Mouse (Mus musculus): ENCODE data around the gene 1300017J02Rik.
A peak's percentile ranks its signal among the peaks of the same experiment; 100 is the strongest.

The 1300017J02Rik gene

DNA sequence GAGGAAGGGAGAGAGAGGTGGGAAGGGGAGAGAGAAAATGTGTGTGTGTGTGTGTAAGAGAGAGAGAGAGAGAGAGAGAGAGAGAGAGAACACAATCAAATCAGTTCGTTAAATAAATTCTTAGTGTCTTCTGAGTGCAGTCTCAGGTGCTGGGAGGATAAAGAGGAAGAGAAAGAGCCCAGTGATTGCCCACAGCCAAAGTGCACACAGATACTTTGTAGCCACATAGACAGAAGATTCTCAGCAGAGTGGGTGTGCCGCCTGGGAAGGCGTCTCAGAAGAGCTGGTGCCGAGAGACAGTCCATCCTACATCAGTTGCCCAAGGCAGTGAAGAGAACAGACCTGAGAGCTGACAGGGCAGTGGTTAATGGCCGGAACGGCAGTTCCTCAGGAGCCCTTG lies 90.6 kb downstream of the 1300017J02Rik start:
- no peak for DNase-seq (ENCODE audit: low read depth, low spot score)

DNA sequence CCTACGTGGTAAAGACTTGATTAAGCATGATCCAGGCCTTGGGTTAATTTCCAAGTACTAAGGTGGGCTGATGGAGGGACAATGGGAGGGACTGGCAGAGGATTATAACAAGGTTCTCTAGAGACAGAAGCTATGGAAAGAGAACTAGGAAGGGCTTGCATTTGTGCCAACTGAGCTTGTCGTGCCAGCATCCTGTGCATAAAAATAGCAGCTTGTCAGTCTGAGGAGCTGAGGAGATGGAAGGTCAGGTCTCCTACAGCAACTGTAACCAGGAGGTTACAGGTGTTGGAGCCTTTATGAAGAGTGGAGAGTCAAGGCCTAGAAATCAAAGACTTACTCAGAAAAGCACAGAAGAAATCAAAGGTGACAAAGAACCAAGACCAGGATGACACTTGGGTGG lies 91.3 kb downstream of the 1300017J02Rik start:
- DNase-seq (ENCODE audit: low read depth, low spot score): no peak

DNA sequence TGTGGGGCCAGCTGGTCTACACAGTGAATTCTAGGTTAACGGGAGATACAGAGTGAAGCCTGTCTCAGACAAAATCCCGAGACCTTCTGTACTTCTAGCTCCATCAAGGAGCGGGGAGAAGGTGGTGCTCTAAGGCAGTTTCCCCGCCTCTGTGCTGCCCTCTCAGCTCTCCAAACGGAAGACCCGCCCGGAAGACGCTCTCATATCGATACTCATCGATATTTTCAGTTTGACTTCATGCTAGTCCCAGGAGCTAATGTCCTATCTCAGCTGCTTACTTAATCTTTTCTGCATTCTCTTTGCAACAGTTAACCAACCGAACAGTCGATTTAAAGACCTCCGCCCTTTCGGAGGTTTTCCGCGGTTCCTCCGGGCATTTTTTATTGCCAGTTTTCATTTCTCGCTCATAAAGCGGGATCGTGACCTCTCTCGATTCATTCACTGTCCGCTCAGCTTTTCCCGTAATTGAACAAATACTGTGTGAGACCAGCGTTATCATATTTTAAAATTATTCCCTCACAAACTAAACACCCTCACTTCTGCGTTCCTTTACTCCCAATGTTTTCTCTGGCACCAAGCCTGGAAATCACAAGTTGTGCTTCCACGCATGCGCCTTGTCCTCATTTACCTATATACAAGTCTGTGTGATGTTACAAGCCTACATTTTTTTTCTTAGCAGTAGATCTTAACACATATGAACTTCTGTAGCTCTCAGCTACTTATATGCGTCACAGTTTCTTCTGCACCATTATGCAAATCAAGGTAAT lies 92.0 kb downstream of the 1300017J02Rik start:
- no peak for DNase-seq (ENCODE audit: low read depth, low spot score)

DNA sequence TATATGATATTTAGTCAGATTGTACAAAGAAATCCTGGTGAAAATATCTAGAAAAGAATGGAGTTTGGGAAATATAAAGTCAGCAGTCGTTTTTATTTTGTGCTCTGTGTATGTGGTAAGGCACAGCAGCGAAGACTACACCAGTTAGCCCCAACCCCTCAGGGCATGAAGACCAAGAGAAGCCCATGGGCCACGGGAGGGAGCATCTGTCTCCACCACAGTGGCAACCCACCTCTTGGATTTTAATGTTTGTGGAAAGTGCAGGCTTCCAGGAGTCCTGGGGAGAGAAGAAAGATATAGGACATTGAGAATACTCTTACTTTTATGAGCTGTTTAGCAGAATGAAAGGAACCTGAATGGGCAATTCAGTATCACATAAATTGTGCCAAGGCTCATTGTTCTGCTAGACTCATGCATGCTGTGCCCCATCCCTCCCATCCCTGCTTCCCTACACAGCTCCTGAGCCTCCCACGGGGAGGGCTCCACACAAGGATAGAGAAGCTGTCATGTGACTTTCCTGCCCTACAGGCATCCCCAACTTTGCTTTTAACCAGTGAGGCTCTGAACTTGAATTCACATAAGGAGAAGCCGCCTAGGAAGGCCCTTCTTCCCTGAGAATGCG lies 96.0 kb downstream of the 1300017J02Rik start:
- no peak for DNase-seq (ENCODE audit: low read depth, low spot score)

- peak; percentile 70 for DNase-seq (ENCODE audit: low read depth, low spot score)
Observed at GRCm38 (mm10) chr9:103207846-103208245, 97.0 kb downstream of the 1300017J02Rik start.

- DNase-seq (ENCODE audit: low read depth, low spot score): no peak
Observed at GRCm38 (mm10) chr9:103205786-103206185, 99.1 kb downstream of the 1300017J02Rik start.

DNA sequence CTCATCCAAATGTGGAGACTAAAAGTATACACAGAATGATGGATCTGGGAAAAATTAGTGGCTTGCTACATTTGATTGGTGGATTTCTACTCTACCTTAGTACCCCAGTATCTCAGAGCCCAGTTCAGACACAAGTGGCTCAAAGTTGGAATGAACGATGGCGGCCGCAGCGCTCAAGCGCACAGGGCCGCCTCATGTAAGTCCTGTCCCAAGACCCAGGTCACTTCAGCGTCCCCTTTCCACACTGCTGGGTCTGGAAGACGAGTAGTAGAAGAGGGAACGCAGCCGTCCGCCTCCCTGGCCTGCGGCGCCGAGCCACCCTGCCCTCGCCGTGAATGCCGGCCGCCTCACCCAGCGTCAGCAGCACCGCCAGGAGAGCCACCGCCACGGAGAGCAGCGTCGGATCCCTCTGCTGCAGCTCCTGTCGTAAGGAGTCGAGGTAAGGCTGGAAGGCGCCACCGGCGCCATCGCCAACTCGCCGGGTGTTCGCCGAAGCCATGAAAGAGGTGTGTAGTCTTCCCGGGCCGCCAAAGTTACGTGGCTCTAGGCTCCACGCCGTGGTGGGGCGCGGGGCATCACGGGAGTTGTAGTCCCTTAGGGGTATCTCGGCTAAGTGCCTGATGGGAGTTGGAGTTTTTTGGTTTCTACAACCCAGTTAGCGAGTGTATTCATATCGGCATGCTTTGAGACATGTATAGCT lies 103.2 kb downstream of the 1300017J02Rik start, which contains the start of gene Srprb:
Srprb (minus strand) TSS at position 577 of the 700 bp plus-strand sequence.
- peak; percentile 79 for DNase-seq (ENCODE audit: low read depth, low spot score)

Measured in WW6 (cell line).